Mouse (Mus musculus): ENCODE measurements around the gene Mnat1. TPM values are rescaled to one million over a fixed set of nuclear protein-coding genes. Genes with fewer than 3 reads are reported as not detected.

Mnat1 gene
- total and polyA plus RNA-seq, 3 experiments = 29.4 to 36.9 TPM; not detected in 1

DNA sequence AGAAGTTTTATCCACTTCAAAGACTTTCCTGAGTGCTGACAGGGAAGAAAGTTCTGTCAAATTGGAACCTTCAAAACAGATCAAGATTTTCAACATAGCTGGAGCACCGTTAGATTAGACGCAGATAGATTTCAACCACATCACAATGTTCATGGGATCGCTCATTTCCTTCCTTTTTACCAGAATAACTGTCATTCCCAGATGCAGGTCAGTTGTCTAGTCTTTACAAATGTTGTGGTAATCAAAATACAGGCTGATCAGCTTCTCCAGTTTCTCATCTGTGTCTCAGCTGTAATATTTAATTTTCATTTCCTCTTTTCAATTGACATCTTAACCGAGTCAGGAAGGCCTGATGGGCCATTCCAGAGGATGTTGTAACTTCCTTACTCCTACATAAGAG, 39.7 kb upstream of the Mnat1 start:
- TF ChIP-seq POLR2AphosphoS2 (IDR thresholded peaks at IDR 0.05; ENCODE audit: low read length) (no peak), ZNF384 (IDR thresholded peaks at IDR 0.05; ENCODE audit: low read depth, low read length) (no peak), POLR2A (IDR thresholded peaks at IDR 0.05; ENCODE audit: control insufficient read depth in 1 of 2, insufficient read depth in 1 of 2, low read depth in 1 of 2, low read length in 2 of 2, poor library complexity in 1 of 2) (no peak)
- H3K4me1 ChIP-seq (ENCODE audit: control insufficient read depth in 1 of 2, insufficient read depth in 2 of 2, low read length in 2 of 2) = 0 out of 4 replicates have a peak, but pooled peaks cover 0 to 4% of the 10 kb centered on the region in 2 experiments
- DNase-seq (ENCODE audit: low read depth, low spot score) = no peak
- H3K9me3 ChIP-seq (replicated peaks; ENCODE audit: insufficient read depth, low read length) = no peaks in the 10 kb centered on the region
- no peak overlapping the region for H3K9ac ChIP-seq (ENCODE audit: control insufficient read depth, low read depth, low read length, poor library complexity, severe bottlenecking)
- no peak overlapping the region for H3K4me3 ChIP-seq (ENCODE audit: control insufficient read depth in 1 of 2, insufficient read depth in 1 of 2, low read depth in 2 of 2, low read length in 2 of 2)
- H3K27me3 ChIP-seq (ENCODE audit: control insufficient read depth in 1 of 2, insufficient read depth in 2 of 2, low read length in 2 of 2) = no peaks in the 10 kb centered on the region
- H3K27ac ChIP-seq (ENCODE audit: control insufficient read depth, low read depth, low read length) = no peak overlapping the region
- H3K36me3 ChIP-seq (ENCODE audit: control insufficient read depth in 1 of 2, insufficient read depth in 2 of 2, low read length in 2 of 2) = peaks cover 0 to 3% of the 10 kb centered on the region in 2 experiments; a peak in 1 of 4 replicates
- H3K79me2 ChIP-seq (ENCODE audit: control insufficient read depth, insufficient read depth, low read length, poor library complexity) = no peaks in the 10 kb centered on the region

- H3K9me3 ChIP-seq (replicated peaks; ENCODE audit: insufficient read depth, low read length) = no peaks in the 10 kb centered on the region
- no peak overlapping the region for H3K27ac ChIP-seq (ENCODE audit: control insufficient read depth, low read depth, low read length)
- peaks cover 0 to 4% of the 10 kb centered on the region in 2 experiments; a peak in 1 of 4 replicates for H3K4me1 ChIP-seq (ENCODE audit: control insufficient read depth in 1 of 2, insufficient read depth in 2 of 2, low read length in 2 of 2)
- no peak for TF ChIP-seq TBP (IDR thresholded peaks at IDR 0.05; ENCODE audit: low read depth, low read length)
- no peak for TF ChIP-seq RAD21 (IDR thresholded peaks at IDR 0.05; ENCODE audit: low read depth, low read length)
- no peak for TF ChIP-seq E2F4 (IDR thresholded peaks at IDR 0.05; ENCODE audit: borderline replicate concordance, low read depth, low read length)
- TF ChIP-seq MAZ (IDR thresholded peaks at IDR 0.05; ENCODE audit: low read depth, low read length) = no peak
- TF ChIP-seq MYB (IDR thresholded peaks at IDR 0.05; ENCODE audit: low read depth, low read length) = no peak
- TF ChIP-seq RCOR1 (IDR thresholded peaks at IDR 0.05; ENCODE audit: low read depth, low read length) = no peak
- TF ChIP-seq TAL1 (IDR thresholded peaks at IDR 0.05; ENCODE audit: low read length) = no peak
- TF ChIP-seq ETS1 (IDR thresholded peaks at IDR 0.05; ENCODE audit: low read depth, low read length) = no peak
- no peak for TF ChIP-seq BHLHE40 (IDR thresholded peaks at IDR 0.05; ENCODE audit: borderline replicate concordance, low read depth, low read length)
- no peak for TF ChIP-seq TCF12 (IDR thresholded peaks at IDR 0.05; ENCODE audit: low read depth, low read length)
- no peak for TF ChIP-seq ZNF384 (IDR thresholded peaks at IDR 0.05; ENCODE audit: low read depth, low read length)
- no peak for TF ChIP-seq MAFK (IDR thresholded peaks at IDR 0.05; ENCODE audit: borderline replicate concordance, low read depth, low read length)
- TF ChIP-seq ZKSCAN1 (IDR thresholded peaks at IDR 0.05; ENCODE audit: low read depth, low read length) = no peak
- no peak for TF ChIP-seq MYC (IDR thresholded peaks at IDR 0.05; ENCODE audit: low read depth, low read length)
- TF ChIP-seq GATA1 (IDR thresholded peaks at IDR 0.05; ENCODE audit: low read depth, low read length) = no peak
- no peak for DNase-seq (ENCODE audit: low read depth, low spot score)
- H3K4me3 ChIP-seq (ENCODE audit: control insufficient read depth in 1 of 2, insufficient read depth in 1 of 2, low read depth in 2 of 2, low read length in 2 of 2) = no peak overlapping the region
- no peaks in the 10 kb centered on the region for H3K79me2 ChIP-seq (ENCODE audit: control insufficient read depth, insufficient read depth, low read length, poor library complexity)
- H3K27me3 ChIP-seq (ENCODE audit: control insufficient read depth in 1 of 2, insufficient read depth in 2 of 2, low read length in 2 of 2) = no peaks in the 10 kb centered on the region
- H3K36me3 ChIP-seq (ENCODE audit: control insufficient read depth in 1 of 2, insufficient read depth in 2 of 2, low read length in 2 of 2) = peaks cover 0 to 3% of the 10 kb centered on the region in 2 experiments; a peak in 1 of 4 replicates
- no peak overlapping the region for H3K9ac ChIP-seq (ENCODE audit: control insufficient read depth, low read depth, low read length, poor library complexity, severe bottlenecking)
These were observed 37.5 kb upstream of the Mnat1 start for GRCm38 (mm10) chr12:73085739-73086630.
